Mouse (Mus musculus): Measurements from ENCODE around the gene Fbxl17. TPM values are rescaled to one million over a fixed set of nuclear protein-coding genes. Genes with fewer than 3 reads are reported as not detected.

Gene Fbxl17
- polyA plus RNA-seq, 1 experiment = 4.1 TPM

DNA sequence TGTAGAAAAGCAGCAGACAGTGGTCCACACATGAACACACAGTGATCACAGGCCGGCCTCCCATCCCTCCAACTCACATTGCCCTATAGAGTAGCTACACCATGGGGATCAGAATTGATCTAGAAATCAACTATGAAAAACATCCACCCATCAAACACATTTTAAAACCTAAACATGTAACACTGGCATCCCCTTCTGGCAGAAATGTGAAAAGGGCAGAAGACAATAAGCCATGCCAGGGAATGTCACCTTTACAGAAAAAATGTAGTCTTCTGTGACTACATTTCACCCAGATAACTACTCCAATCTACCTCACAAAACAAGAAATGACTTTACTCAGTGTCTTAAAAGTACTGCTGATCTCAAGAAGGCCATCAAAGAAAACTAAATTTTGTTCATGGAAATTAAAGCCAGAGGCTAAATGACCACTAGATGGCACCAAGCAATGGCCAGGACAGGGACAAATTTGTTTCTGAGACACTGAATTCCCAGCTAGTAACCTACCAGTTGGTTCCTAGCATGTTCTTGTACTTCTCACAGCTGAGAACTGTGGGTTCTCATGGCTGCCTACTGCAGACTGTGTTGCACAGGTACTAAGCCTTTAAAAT, 85.7 kb downstream of the Fbxl17 start:
- Histone ChIP-seq H3K27me3 (ENCODE audit: control insufficient read depth, insufficient read depth, low read length) (no peaks in the 10 kb centered on the region), H3K36me3 (ENCODE audit: control insufficient read depth, insufficient read depth, low read length) (no peaks in the 10 kb centered on the region), H3K4me1 (ENCODE audit: control insufficient read depth, insufficient read depth, low read length) (no peaks in the 10 kb centered on the region), H3K27ac (ENCODE audit: control insufficient read depth, insufficient read depth, low read depth, low read length) (no peak overlapping the region), H3K4me3 (ENCODE audit: control insufficient read depth, low read depth, low read length) (no peak overlapping the region; the same call in 1 of the 2 replicates)
- TF ChIP-seq CTCF (IDR thresholded peaks at IDR 0.05; ENCODE audit: control insufficient read depth, insufficient read depth, insufficient replicate concordance, low read depth, low read length) = no peak
- no peak for TF ChIP-seq POLR2A (IDR thresholded peaks at IDR 0.05; ENCODE audit: control insufficient read depth, low read depth, low read length)

DNA sequence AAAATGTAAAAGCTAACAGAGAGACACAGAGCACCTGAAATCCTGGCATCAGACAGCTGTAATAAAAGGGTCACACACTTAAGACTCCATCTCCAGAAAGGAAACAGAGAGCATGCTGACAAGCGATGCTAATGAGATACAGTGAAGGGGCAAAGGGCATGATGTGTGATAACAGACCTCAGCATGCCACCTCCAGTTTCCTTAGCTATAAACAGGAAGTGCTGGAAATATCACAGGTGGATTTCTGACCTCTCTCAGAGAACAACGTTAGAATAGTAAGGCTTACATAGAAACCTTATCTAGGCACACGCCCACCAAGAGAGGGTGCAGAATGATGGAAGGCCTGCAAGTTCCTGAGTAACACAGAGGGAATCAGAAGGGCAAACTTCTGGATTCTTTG, 88.3 kb downstream of the Fbxl17 start:
- H3K27ac ChIP-seq (ENCODE audit: control insufficient read depth, insufficient read depth, low read depth, low read length) = no peak overlapping the region
- no peaks in the 10 kb centered on the region for H3K36me3 ChIP-seq (ENCODE audit: control insufficient read depth, insufficient read depth, low read length)
- TF ChIP-seq CTCF (IDR thresholded peaks at IDR 0.05; ENCODE audit: control insufficient read depth, insufficient read depth, insufficient replicate concordance, low read depth, low read length) = no peak
- no peak for TF ChIP-seq POLR2A (IDR thresholded peaks at IDR 0.05; ENCODE audit: control insufficient read depth, low read depth, low read length)
- no peaks in the 10 kb centered on the region for H3K27me3 ChIP-seq (ENCODE audit: control insufficient read depth, insufficient read depth, low read length)
- no peak overlapping the region for H3K4me3 ChIP-seq (ENCODE audit: control insufficient read depth, low read depth, low read length)
- H3K4me1 ChIP-seq (ENCODE audit: control insufficient read depth, insufficient read depth, low read length) = no peaks in the 10 kb centered on the region

GRCm38 (mm10) chr17:63410101-63410500, 89.7 kb downstream of the Fbxl17 start:
- H3K27me3 ChIP-seq (ENCODE audit: control insufficient read depth, insufficient read depth, low read length) = no peaks in the 10 kb centered on the region
- TF ChIP-seq POLR2A (IDR thresholded peaks at IDR 0.05; ENCODE audit: control insufficient read depth, low read depth, low read length) (no peak), CTCF (IDR thresholded peaks at IDR 0.05; ENCODE audit: control insufficient read depth, insufficient read depth, insufficient replicate concordance, low read depth, low read length) (no peak)
- H3K27ac ChIP-seq (ENCODE audit: control insufficient read depth, insufficient read depth, low read depth, low read length) = no peak overlapping the region
- no peak overlapping the region for H3K4me3 ChIP-seq (ENCODE audit: control insufficient read depth, low read depth, low read length)
- H3K4me1 ChIP-seq (ENCODE audit: control insufficient read depth, insufficient read depth, low read length) = no peaks in the 10 kb centered on the region
- H3K36me3 ChIP-seq (ENCODE audit: control insufficient read depth, insufficient read depth, low read length) = no peaks in the 10 kb centered on the region

DNA sequence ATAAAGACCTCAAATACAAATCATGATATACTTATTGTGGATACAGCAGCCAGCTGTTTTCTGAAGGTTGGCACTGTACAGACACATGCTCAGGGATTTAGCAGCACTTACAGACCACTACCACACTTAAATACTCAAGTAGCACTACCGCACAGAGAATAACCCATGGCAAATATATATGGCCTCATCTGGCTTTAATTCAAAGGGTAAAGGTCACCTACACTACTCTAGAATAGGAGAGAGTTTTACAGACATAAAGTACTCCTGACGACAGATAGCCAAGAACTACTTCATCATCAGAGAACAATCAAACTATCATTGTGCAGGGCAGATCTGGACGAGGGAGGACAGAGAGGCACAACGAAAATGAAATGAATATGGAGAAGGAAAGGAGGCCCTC, 93.9 kb downstream of the Fbxl17 start:
- peaks cover 3% of the 10 kb centered on the region; the same call in 1 of the 2 replicates for H3K4me1 ChIP-seq (ENCODE audit: control insufficient read depth, insufficient read depth, low read length)
- H3K27ac ChIP-seq (ENCODE audit: control insufficient read depth, insufficient read depth, low read depth, low read length) = no peak overlapping the region
- TF ChIP-seq POLR2A (IDR thresholded peaks at IDR 0.05; ENCODE audit: control insufficient read depth, low read depth, low read length) (no peak), CTCF (IDR thresholded peaks at IDR 0.05; ENCODE audit: control insufficient read depth, insufficient read depth, insufficient replicate concordance, low read depth, low read length) (no peak)
- no peaks in the 10 kb centered on the region for H3K27me3 ChIP-seq (ENCODE audit: control insufficient read depth, insufficient read depth, low read length)
- H3K36me3 ChIP-seq (ENCODE audit: control insufficient read depth, insufficient read depth, low read length) = no peaks in the 10 kb centered on the region
- no peak overlapping the region for H3K4me3 ChIP-seq (ENCODE audit: control insufficient read depth, low read depth, low read length)

GRCm38 (mm10) chr17:63405471-63405870, 94.3 kb downstream of the Fbxl17 start:
- H3K4me1 ChIP-seq (ENCODE audit: control insufficient read depth, insufficient read depth, low read length) = peaks cover 3% of the 10 kb centered on the region; the same call in 1 of the 2 replicates
- H3K27ac ChIP-seq (ENCODE audit: control insufficient read depth, insufficient read depth, low read depth, low read length) = no peak overlapping the region
- no peak overlapping the region for H3K4me3 ChIP-seq (ENCODE audit: control insufficient read depth, low read depth, low read length)
- H3K27me3 ChIP-seq (ENCODE audit: control insufficient read depth, insufficient read depth, low read length) = no peaks in the 10 kb centered on the region
- TF ChIP-seq POLR2A (IDR thresholded peaks at IDR 0.05; ENCODE audit: control insufficient read depth, low read depth, low read length) (no peak), CTCF (IDR thresholded peaks at IDR 0.05; ENCODE audit: control insufficient read depth, insufficient read depth, insufficient replicate concordance, low read depth, low read length) (no peak)
- H3K36me3 ChIP-seq (ENCODE audit: control insufficient read depth, insufficient read depth, low read length) = no peaks in the 10 kb centered on the region

DNA sequence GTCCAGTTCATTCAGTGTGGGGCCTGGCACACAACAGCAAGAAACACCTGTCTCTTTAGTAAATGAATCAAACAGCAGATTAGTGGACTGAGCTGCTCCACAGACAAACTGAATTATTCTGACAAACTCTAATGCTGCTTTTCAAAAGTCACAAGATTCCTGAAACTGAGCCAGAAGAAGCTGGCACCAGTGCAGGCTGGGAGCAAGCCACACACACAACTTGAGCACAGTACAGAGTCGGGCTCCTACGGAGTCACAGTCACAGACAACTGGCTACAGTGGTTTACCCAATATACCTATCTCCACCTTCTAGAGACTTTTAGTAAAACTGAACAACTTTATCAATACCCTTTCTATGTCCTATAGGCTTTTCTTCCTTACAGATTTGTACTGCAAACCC, 94.8 kb downstream of the Fbxl17 start:
- no peak overlapping the region for H3K4me3 ChIP-seq (ENCODE audit: control insufficient read depth, low read depth, low read length)
- no peaks in the 10 kb centered on the region for H3K36me3 ChIP-seq (ENCODE audit: control insufficient read depth, insufficient read depth, low read length)
- H3K27ac ChIP-seq (ENCODE audit: control insufficient read depth, insufficient read depth, low read depth, low read length) = no peak overlapping the region
- H3K27me3 ChIP-seq (ENCODE audit: control insufficient read depth, insufficient read depth, low read length) = no peaks in the 10 kb centered on the region
- TF ChIP-seq POLR2A (IDR thresholded peaks at IDR 0.05; ENCODE audit: control insufficient read depth, low read depth, low read length) (no peak), CTCF (IDR thresholded peaks at IDR 0.05; ENCODE audit: control insufficient read depth, insufficient read depth, insufficient replicate concordance, low read depth, low read length) (no peak)
- H3K4me1 ChIP-seq (ENCODE audit: control insufficient read depth, insufficient read depth, low read length) = peaks cover 3% of the 10 kb centered on the region; the same call in 1 of the 2 replicates

DNA sequence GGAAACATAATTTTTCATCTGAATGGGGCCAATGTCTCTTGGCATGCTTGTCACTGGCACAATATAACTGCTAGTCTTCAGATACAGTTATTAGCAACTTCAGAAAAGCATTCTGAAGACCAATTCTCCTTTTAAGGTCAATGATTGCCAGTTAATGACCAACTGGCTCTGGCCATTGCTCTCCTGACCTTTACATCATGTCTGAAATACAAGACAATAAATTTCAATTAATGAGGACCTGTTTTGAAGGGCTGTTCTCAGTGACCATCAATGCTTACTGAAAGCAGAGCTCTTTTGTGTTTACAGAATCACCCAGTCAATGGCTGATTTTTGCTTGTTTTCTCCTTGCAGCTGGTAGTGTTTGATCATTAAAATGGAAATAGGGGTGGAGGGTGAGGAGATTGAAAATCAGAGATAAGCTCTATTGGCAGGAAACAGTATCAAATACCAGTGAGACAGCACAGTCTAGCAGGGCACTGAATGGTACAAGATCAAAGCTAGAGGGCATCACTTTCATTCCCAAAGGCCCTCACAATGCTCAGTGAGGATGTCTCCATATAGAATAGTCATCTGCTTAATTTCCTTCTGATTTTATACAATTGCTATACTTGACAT, 95.9 kb downstream of the Fbxl17 start:
- Histone ChIP-seq H3K27ac (ENCODE audit: control insufficient read depth, insufficient read depth, low read depth, low read length) (no peak overlapping the region), H3K36me3 (ENCODE audit: control insufficient read depth, insufficient read depth, low read length) (no peaks in the 10 kb centered on the region), H3K4me3 (ENCODE audit: control insufficient read depth, low read depth, low read length) (no peak overlapping the region), H3K27me3 (ENCODE audit: control insufficient read depth, insufficient read depth, low read length) (no peaks in the 10 kb centered on the region), H3K4me1 (ENCODE audit: control insufficient read depth, insufficient read depth, low read length) (peaks cover 3% of the 10 kb centered on the region; the same call in 1 of the 2 replicates)
- TF ChIP-seq CTCF (IDR thresholded peaks at IDR 0.05; ENCODE audit: control insufficient read depth, insufficient read depth, insufficient replicate concordance, low read depth, low read length) = no peak
- no peak for TF ChIP-seq POLR2A (IDR thresholded peaks at IDR 0.05; ENCODE audit: control insufficient read depth, low read depth, low read length)
